Mouse (Mus musculus) liver, embryonic 14.5 days (tissue): ENCODE data around the gene Cbx6. TPM values are rescaled to one million over a fixed set of nuclear protein-coding genes. Genes with fewer than 3 reads are reported as not detected.

ENCODE experiments used
- ATAC-seq: fragments of 200-750 bp; cut with Nextera tagmentation; 2 replicates; pipeline ENCODE4 v1.8.0; 2017; ENCODE audit warnings: moderate number of reproducible peaks, mild to moderate bottlenecking, moderate library complexity; ENCODE audit not compliant: insufficient read depth
- DNase-seq, 3 experiments: peaks; one replicate each; pipeline ENCODE4 v3.0.0-alpha.2; 2012 to 2013; ENCODE audit warnings: low read depth in 3 of 3, low spot score in 3 of 3
- H3K27ac ChIP-seq: fragments of 300-500 bp; sonication (generic); 2 replicates; pipeline ENCODE4 v1.5.1; 2014; ENCODE audit warnings: moderate library complexity, mild to moderate bottlenecking, control low read depth, inconsistent platforms
- H3K27me3 ChIP-seq: fragments of 300-500 bp; sonication (generic); 2 replicates; pipeline ENCODE4 v1.6.1; 2014; ENCODE audit warnings: mild to moderate bottlenecking, low read length, moderate library complexity; ENCODE audit not compliant: control insufficient read depth, insufficient read depth
- H3K36me3 ChIP-seq: fragments of 300-500 bp; sonication (generic); replicated peaks from 2 replicates; pipeline ENCODE4 v1.6.1; 2014; ENCODE audit warnings: low read depth; ENCODE audit not compliant: control insufficient read depth, insufficient read depth
- H3K4me1 ChIP-seq, 2 experiments: fragments of 200-500 bp in 1 of 2; fragments of 300-500 bp in 1 of 2; sonication (generic) in 1 of 2; replicated peaks; 2 replicates each; pipeline ENCODE4 v1.6.1; 2012 to 2014; ENCODE audit warnings: antibody characterized with exemption in 1 of 2, inconsistent platforms in 1 of 2, low read length in 1 of 2; ENCODE audit not compliant: control insufficient read depth in 2 of 2, insufficient read depth in 2 of 2
- H3K4me2 ChIP-seq: fragments of 300-500 bp; sonication (generic); 2 replicates; pipeline ENCODE4 v1.6.1; 2014; ENCODE audit warnings: low read depth, mild to moderate bottlenecking, control low read depth, moderate library complexity
- H3K4me3 ChIP-seq, 2 experiments: fragments of 200-500 bp in 1 of 2; fragments of 300-500 bp in 1 of 2; sonication (generic) in 1 of 2; 2 replicates each; pipeline ENCODE4 v1.5.1; 2012 to 2014; ENCODE audit warnings: low read depth in 2 of 2, low read length in 2 of 2, mild to moderate bottlenecking in 2 of 2, control low read depth in 1 of 2, inconsistent platforms in 1 of 2, moderate library complexity in 1 of 2; ENCODE audit not compliant: insufficient read depth in 1 of 2
- H3K9ac ChIP-seq: fragments of 300-500 bp; sonication (generic); replicated peaks from 2 replicates; pipeline ENCODE4 v1.6.1; 2014; ENCODE audit warnings: mild to moderate bottlenecking, control low read depth, moderate library complexity
- H3K9me3 ChIP-seq: fragments of 300-500 bp; sonication (generic); 2 replicates; pipeline ENCODE4 v1.6.1; 2016; ENCODE audit warnings: low read length, mixed read lengths; ENCODE audit not compliant: control insufficient read depth
- CTCF ChIP-seq: IDR thresholded peaks from 2 replicates; pipeline ENCODE4 v1.5.1; 2016; ENCODE audit warnings: antibody characterized with exemption, low read depth, control low read depth
- EP300 ChIP-seq: IDR thresholded peaks from 2 replicates; pipeline ENCODE4 v1.6.1; 2016; ENCODE audit warnings: antibody characterized with exemption, low read depth
- WGBS: fragments of 180-500 bp; shearing (Covaris S2); extraction: QIAGEN DNeasy Blood & Tissue Kit; methylation state at CpG from one replicate; pipeline ENCODE4 v1.1.7; 2014; ENCODE audit not compliant: insufficient replicate concordance; 5-methylcytosine and 5-hydroxymethylcytosine counted together
- polyA plus RNA-seq, 2 experiments: library from polyadenylated mRNA; depleted of rRNA in 1 of 2; stranded (reverse) in 1 of 2; unstranded in 1 of 2; fragments of >200 nt; fragmentation: Nextera tagmentation in 1 of 2; extraction: Ambion mirVana in 1 of 2; gene quantifications; 2 replicates each; pipeline versions ENCODE4 v1.2.1 to v1.2.3; 2012 to 2014

Gene Cbx6
- polyA plus RNA-seq, 2 experiments = 2.9 to 7.2 TPM

DNA sequence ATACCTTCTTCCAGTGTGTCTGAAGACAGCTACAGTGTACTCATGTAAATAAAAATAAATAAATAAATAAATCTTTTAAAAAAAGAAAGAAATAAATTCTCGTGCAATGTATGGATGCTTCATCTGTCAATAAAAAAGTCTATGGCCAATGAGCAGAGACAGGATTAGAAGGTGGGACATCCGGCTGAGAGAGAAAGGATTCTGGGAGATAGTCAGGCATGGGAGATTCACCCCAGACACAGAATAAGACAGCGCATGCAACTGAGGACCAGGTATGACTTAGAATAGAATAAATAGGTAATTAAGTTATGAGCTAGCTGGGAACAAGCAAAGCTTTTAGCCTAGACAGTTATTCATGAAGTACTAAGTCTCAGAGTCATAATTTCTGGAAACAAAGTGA lies 8.5 kb upstream of the Cbx6 start:
- no peaks in the 10 kb centered on the region for H3K9me3 ChIP-seq
- no peak overlapping the region for H3K9ac ChIP-seq
- H3K27ac ChIP-seq = no peak overlapping the region
- no peaks in the 10 kb centered on the region for H3K4me1 ChIP-seq
- no peak for TF ChIP-seq CTCF
- no peak for TF ChIP-seq EP300
- no peak for DNase-seq
- 63% methylated on average over 3 of the region's 3 CpGs for WGBS
- H3K36me3 ChIP-seq = no peaks in the 10 kb centered on the region
- no peaks in the 10 kb centered on the region; the same call in 1 of the 2 replicates for H3K27me3 ChIP-seq
- no peak overlapping the region for H3K4me2 ChIP-seq
- H3K4me3 ChIP-seq = no peak overlapping the region
- ATAC-seq = no peak

DNA sequence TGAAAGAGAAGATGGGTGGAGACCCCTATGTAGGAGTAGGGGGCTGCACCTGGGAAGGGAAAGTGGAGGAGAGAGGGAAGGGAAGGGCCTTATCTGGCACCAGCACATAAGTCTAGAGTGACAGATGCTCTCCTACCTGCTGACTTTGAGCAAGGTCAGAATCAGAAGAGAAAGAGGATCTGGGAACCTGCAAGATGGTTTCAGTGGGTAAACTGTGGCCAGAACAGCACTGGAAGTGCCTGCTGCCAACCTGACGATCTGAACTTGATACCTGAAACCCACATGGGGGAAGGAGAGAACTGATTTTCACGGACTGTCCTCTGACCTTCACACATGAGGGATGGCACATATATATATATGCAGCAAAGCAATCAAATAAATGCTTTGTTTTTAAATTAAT lies 5.8 kb upstream of the Cbx6 start:
- no peak for DNase-seq
- H3K36me3 ChIP-seq = no peaks in the 10 kb centered on the region
- no peak for ATAC-seq
- no peaks in the 10 kb centered on the region; the same call in none of the 2 replicates for H3K27me3 ChIP-seq
- H3K9me3 ChIP-seq = no peaks in the 10 kb centered on the region
- 47% methylated on average over 2 of the region's 2 CpGs for WGBS
- no peak overlapping the region for H3K4me2 ChIP-seq
- no peak overlapping the region for H3K27ac ChIP-seq
- no peak overlapping the region for H3K9ac ChIP-seq
- H3K4me3 ChIP-seq = no peak overlapping the region
- no peaks in the 10 kb centered on the region for H3K4me1 ChIP-seq
- TF ChIP-seq EP300 (no peak), CTCF (no peak)

DNA sequence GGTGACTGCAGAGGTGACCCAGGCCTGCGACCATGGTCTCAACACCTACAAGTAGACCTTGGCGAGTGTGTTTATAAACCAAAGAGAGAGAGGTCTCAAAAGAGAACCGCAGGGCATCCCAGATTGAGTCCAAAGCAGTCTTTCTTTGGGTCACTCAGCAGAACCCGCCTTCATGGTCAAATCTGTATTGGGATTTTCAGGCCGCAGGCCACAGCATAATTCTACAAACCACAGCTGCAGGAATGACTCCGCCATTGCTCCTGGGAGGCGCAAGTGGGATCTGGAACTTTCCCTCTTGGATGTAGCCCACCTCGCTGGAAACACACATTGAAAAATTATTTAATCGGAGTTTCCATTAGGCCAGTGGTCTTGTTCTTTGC lies 383 bp upstream of the Cbx6 start:
- TF ChIP-seq EP300 = no peak
- no peak for TF ChIP-seq CTCF
- Histone ChIP-seq H3K9me3 (no peaks in the 10 kb centered on the region), H3K27ac (no peak overlapping the region), H3K9ac (no peak overlapping the region), H3K4me2 (peak overlapping the region; percentile 70; the same call in 1 of the 2 replicates), H3K27me3 (no peaks in the 10 kb centered on the region; the same call in 1 of the 2 replicates), H3K36me3 (no peaks in the 10 kb centered on the region), H3K4me3 (no peak overlapping the region; a peak in 1 of 4 replicates), H3K4me1 (peaks cover 0 to 9% of the 10 kb centered on the region in 2 experiments; a peak in 2 of 4 replicates)
- ATAC-seq = no peak
- no peak for DNase-seq
- 62% methylated on average over 9 of the region's 9 CpGs for WGBS

DNA sequence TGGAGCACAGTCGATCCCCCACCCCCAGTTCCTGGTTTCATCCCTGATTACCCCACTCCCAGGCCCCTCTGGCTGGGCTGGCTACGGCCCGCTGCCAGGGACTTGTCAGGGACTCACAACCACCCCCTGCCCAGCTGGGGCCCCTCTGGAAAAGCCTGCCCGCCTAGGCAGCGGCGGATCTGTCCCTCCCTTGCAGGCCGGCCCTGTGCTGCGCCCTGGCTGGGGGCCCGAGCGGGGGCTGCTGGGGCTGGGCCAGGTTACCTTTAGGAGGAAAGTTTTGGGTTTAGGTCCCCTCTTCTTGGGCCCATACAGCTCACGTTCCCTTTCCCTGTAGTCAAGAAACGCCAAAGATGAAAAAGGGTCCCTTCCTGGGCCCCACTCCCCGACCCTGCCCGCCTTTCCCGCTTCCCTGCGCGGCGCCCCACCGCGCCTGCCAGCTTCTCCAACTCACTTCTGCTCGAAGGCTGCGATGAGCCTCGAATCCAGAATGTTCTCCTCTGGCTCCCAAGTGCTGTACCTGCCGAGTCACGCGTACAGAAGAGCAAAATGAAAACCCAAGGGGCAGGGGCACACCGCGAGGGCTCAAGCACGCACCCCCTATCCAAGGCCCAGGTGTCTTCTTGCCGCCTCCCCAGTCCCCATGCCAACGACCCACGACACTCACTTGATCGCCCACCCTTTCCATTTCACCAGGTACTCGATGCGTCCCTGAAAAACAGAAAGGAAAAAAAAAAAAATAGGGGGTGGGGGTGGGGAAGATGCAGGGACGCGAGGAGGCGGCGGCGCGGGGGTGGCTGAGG lies 1.0 kb downstream of the Cbx6 start:
- H3K4me2 ChIP-seq = peak overlapping the region; percentile 70
- TF ChIP-seq CTCF (0 out of 2 replicates have a peak, but pooled peaks have one; percentile 0), EP300 (no peak)
- H3K27ac ChIP-seq = no peak overlapping the region
- DNase-seq = no peak
- no peaks in the 10 kb centered on the region for H3K36me3 ChIP-seq
- WGBS = under 1% methylated on average over 41 of the region's 41 CpGs
- ATAC-seq = peak; percentile 27; the same call in 1 of the 2 replicates
- H3K9ac ChIP-seq = peak overlapping the region; percentile 64
- H3K27me3 ChIP-seq = no peaks in the 10 kb centered on the region; the same call in 1 of the 2 replicates
- H3K9me3 ChIP-seq = no peaks in the 10 kb centered on the region
- H3K4me3 ChIP-seq = peak overlapping the region; percentile 80 to 85
- H3K4me1 ChIP-seq = peaks cover 0 to 9% of the 10 kb centered on the region in 2 experiments; a peak in 2 of 4 replicates
